Mouse (Mus musculus): ENCODE measurements at regions not wholly inside any gene's neighbourhood (a gene's known extent, or its start where the extent isn't known, plus 50 kb on each side); places are given as distances from the start of the nearest gene placed in this dataset.

DNA sequence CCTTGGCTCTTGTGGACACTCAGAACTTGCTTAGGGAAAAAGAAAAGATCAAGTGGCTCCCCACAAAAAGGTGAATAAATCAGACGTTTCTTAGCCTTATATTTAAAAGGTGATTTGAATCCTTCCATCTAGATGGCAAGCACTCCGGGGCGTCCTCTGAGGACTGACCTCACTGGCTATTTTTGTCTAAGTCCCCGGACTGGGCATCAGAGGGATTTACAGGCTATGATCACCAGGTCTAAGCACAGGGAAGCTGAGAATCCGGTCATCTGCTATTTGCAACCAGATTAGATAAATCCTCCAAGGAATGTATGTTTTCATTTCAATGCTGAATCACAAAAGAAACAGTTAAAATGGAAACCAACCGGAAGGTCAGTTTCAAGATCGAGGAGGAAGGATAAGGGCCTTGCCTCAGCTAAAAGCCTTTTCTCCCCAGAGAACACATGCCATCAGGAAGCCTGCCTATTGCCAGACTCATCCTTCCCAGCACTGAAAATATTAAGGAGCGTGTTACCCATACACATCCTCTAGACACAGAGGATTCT is 342.1 kb downstream of the Lpin1 start:
- no peaks in the 10 kb centered on the region for H3K27me3 ChIP-seq (ENCODE audit: control insufficient read depth, insufficient read depth, low read length, poor library complexity, severe bottlenecking)

GRCm38 (mm10) chr12:16261465-16261864 is 349.3 kb downstream of the Lpin1 start:
- no peak for DNase-seq (ENCODE audit: low read depth, low spot score)

More for the DNA sequence above, 342.1 kb downstream of the Lpin1 start:
- no peaks in the 10 kb centered on the region for H3K36me3 ChIP-seq (ENCODE audit: control insufficient read depth, insufficient read depth, low read length, poor library complexity, severe bottlenecking)
- no peak for DNase-seq (ENCODE audit: low read depth, low spot score)

DNA sequence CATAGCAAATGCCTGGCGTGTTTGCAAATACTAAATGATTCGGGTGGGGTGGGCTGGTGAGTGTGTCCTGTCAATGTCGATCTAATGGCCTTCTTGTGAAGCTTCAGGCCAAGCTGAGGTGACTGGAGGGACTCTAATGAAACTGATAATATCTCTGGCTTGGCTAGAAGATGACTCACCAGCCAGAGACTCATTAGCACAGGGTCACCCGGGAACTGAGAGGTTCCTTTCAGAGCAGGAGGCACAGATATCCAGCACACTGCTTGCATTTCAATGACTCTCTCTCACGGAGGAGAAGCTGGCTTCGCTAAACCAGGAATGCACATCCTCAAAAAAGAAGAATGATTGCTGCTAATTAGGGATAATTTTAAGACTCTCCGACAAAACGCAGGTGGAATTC is 349.8 kb downstream of the Lpin1 start:
- no peaks in the 10 kb centered on the region for H3K36me3 ChIP-seq (ENCODE audit: control insufficient read depth, insufficient read depth, low read length, poor library complexity, severe bottlenecking)
- no peak for DNase-seq (ENCODE audit: low read depth, low spot score)

More at GRCm38 (mm10) chr12:16261465-16261864, 349.3 kb downstream of the Lpin1 start:
- Histone ChIP-seq H3K36me3 (ENCODE audit: control insufficient read depth, insufficient read depth, low read length, poor library complexity, severe bottlenecking) (no peaks in the 10 kb centered on the region), H3K27me3 (ENCODE audit: control insufficient read depth, insufficient read depth, low read length, poor library complexity, severe bottlenecking) (no peaks in the 10 kb centered on the region)

DNA sequence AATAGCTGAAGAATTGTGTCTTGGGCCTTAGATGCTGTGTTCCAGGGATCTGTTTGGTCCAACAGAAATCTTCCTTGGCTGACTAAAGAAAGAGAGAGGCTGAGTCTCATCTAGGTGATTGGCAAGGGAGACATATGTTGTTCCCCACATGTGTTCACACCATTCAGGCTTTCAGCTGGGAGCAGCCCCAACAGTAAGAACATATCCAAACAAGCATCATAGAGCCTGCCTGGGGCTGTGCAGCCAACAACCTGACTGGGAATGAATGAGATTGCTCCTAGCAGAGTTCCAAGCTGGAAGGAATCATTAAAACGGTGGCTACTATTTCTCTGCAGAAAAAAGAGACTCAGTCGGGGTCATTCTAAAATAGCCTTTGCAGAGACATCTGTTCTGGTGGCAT is 350.3 kb downstream of the Lpin1 start:
- Histone ChIP-seq H3K36me3 (ENCODE audit: control insufficient read depth, insufficient read depth, low read length, poor library complexity, severe bottlenecking) (no peaks in the 10 kb centered on the region), H3K27me3 (ENCODE audit: control insufficient read depth, insufficient read depth, low read length, poor library complexity, severe bottlenecking) (no peaks in the 10 kb centered on the region)
- no peak for DNase-seq (ENCODE audit: low read depth, low spot score)

More for the DNA sequence above, 349.8 kb downstream of the Lpin1 start:
- H3K27me3 ChIP-seq (ENCODE audit: control insufficient read depth, insufficient read depth, low read length, poor library complexity, severe bottlenecking) = no peaks in the 10 kb centered on the region

- no peak for DNase-seq (ENCODE audit: low read depth, low spot score)
- Histone ChIP-seq H3K36me3 (ENCODE audit: control insufficient read depth, insufficient read depth, low read length, poor library complexity, severe bottlenecking) (no peaks in the 10 kb centered on the region), H3K27me3 (ENCODE audit: control insufficient read depth, insufficient read depth, low read length, poor library complexity, severe bottlenecking) (no peaks in the 10 kb centered on the region)
Observed at GRCm38 (mm10) chr12:16250621-16251020, 360.1 kb downstream of the Lpin1 start.

GRCm38 (mm10) chr12:16250096-16250495 is 360.7 kb downstream of the Lpin1 start:
- no peaks in the 10 kb centered on the region for H3K27me3 ChIP-seq (ENCODE audit: control insufficient read depth, insufficient read depth, low read length, poor library complexity, severe bottlenecking)
- DNase-seq (ENCODE audit: low read depth, low spot score) = no peak
- H3K36me3 ChIP-seq (ENCODE audit: control insufficient read depth, insufficient read depth, low read length, poor library complexity, severe bottlenecking) = no peaks in the 10 kb centered on the region

- Histone ChIP-seq H3K27me3 (ENCODE audit: control insufficient read depth, insufficient read depth, low read length, poor library complexity, severe bottlenecking) (no peaks in the 10 kb centered on the region), H3K36me3 (ENCODE audit: control insufficient read depth, insufficient read depth, low read length, poor library complexity, severe bottlenecking) (no peaks in the 10 kb centered on the region)
- DNase-seq (ENCODE audit: low read depth, low spot score) = no peak
Observed at GRCm38 (mm10) chr12:16239792-16240191, 371.0 kb downstream of the Lpin1 start.

- Histone ChIP-seq H3K36me3 (ENCODE audit: control insufficient read depth, insufficient read depth, low read length, poor library complexity, severe bottlenecking) (no peaks in the 10 kb centered on the region), H3K27me3 (ENCODE audit: control insufficient read depth, insufficient read depth, low read length, poor library complexity, severe bottlenecking) (no peaks in the 10 kb centered on the region)
- DNase-seq (ENCODE audit: low read depth, low spot score) = no peak
Observed at GRCm38 (mm10) chr12:16237498-16237897, 373.3 kb downstream of the Lpin1 start.

DNA sequence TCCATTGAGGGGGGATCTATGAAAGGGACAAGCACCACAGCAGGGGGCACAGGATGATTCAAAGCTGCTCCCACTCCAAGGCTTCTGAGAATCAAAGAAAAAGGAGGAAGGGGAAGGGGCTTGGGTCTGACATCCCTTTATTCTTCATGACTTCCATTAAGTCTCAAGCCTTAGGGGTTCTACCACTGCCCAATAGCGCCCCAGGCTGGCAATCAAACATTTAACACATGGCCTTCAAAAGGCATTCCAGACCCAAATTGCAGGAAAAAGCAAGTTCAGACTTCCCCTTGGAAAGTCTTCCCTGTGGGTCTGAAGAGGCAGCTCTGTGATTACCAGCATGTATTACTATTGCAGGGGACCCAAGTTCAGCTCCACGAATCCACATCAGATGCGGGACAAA is 377.2 kb downstream of the Lpin1 start:
- no peaks in the 10 kb centered on the region for H3K27me3 ChIP-seq (ENCODE audit: control insufficient read depth, insufficient read depth, low read length, poor library complexity, severe bottlenecking)
- peak; percentile 21 for DNase-seq (ENCODE audit: low read depth, low spot score)

DNA sequence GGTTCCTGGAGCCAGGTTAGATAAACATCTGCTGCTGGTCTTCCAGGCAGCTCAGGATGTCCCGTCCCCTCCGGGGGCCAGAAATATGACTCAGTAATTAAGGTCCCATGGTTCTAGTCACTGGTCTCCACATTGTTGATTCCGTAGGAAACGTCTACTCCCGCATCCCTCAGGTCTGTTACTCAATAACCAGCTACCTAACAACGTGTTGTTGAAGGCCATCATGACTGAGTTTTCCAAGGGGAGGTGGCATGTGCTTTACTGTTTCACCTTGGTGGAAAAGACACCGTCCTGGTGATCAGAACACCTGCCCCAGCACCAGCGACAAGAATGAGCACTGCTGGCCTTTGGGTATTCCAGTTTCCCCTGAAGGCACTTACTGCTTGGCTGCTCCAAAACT is 377.9 kb downstream of the Lpin1 start:
- Histone ChIP-seq H3K27me3 (ENCODE audit: control insufficient read depth, insufficient read depth, low read length, poor library complexity, severe bottlenecking) (no peaks in the 10 kb centered on the region), H3K36me3 (ENCODE audit: control insufficient read depth, insufficient read depth, low read length, poor library complexity, severe bottlenecking) (no peaks in the 10 kb centered on the region)
- no peak for DNase-seq (ENCODE audit: low read depth, low spot score)

More for the DNA sequence above, 377.2 kb downstream of the Lpin1 start:
- no peaks in the 10 kb centered on the region for H3K36me3 ChIP-seq (ENCODE audit: control insufficient read depth, insufficient read depth, low read length, poor library complexity, severe bottlenecking)

- H3K36me3 ChIP-seq (ENCODE audit: control insufficient read depth, insufficient read depth, low read length, poor library complexity, severe bottlenecking) = no peaks in the 10 kb centered on the region
- no peaks in the 10 kb centered on the region for H3K27me3 ChIP-seq (ENCODE audit: control insufficient read depth, insufficient read depth, low read length, poor library complexity, severe bottlenecking)
- DNase-seq (ENCODE audit: low read depth, low spot score) = no peak
Observed at GRCm38 (mm10) chr12:16232051-16232450, 378.7 kb downstream of the Lpin1 start.

DNA sequence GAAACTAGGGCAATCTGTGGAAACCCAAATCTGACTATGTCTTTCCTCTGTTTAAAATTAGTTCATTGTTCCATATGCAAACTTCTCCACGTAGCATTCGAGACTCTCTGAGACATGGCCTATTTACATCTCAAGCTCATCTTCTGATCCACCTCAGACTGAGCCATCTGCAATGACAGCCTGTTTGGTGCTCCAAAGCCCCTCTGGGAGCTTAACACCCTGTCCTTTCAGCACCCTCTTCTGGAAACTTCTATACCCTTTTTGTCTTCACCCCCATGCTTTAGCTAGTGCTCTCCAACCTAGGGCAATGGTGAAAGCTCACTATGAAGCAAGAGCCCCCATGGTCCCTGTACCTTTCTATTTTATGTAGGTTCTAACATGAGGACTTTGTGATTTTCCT is 379.7 kb downstream of the Lpin1 start:
- DNase-seq (ENCODE audit: low read depth, low spot score) = peak; percentile 48
- no peaks in the 10 kb centered on the region for H3K27me3 ChIP-seq (ENCODE audit: control insufficient read depth, insufficient read depth, low read length, poor library complexity, severe bottlenecking)
- no peaks in the 10 kb centered on the region for H3K36me3 ChIP-seq (ENCODE audit: control insufficient read depth, insufficient read depth, low read length, poor library complexity, severe bottlenecking)

GRCm38 (mm10) chr12:16225428-16225827 is 385.3 kb downstream of the Lpin1 start:
- Histone ChIP-seq H3K27me3 (ENCODE audit: control insufficient read depth, insufficient read depth, low read length, poor library complexity, severe bottlenecking) (no peaks in the 10 kb centered on the region), H3K36me3 (ENCODE audit: control insufficient read depth, insufficient read depth, low read length, poor library complexity, severe bottlenecking) (no peaks in the 10 kb centered on the region)
- DNase-seq (ENCODE audit: low read depth, low spot score) = no peak

DNA sequence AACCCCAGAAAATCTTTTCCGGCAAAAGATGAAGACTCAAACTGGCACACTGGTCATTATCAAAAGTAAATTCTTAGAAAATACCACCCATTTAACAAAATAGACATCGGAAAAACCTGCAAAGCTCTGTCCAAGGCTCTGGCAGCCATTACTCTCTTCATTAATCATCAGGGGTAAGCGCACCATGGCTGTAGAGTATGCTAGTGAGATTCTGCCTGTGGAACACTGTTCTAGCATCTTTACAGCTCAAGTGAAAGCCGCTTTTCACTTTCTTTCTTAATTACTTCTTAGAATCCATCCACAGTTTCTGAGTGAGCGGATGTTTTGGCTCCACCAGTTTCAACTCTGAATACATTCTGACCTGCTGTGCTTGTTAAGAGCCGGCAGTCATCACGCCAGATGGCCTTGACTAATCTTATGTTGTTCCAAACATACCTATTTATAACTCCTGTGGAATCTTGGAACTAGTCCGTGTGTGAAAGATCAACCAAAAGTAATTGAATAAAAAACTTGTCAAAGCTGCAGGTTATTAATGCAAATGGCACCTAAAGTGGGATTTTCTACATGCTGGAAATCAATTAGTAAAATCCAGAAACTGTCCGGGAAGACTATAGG is 387.8 kb downstream of the Lpin1 start:
- H3K36me3 ChIP-seq (ENCODE audit: control insufficient read depth, insufficient read depth, low read length, poor library complexity, severe bottlenecking) = no peaks in the 10 kb centered on the region
- H3K27me3 ChIP-seq (ENCODE audit: control insufficient read depth, insufficient read depth, low read length, poor library complexity, severe bottlenecking) = no peaks in the 10 kb centered on the region
- DNase-seq (ENCODE audit: low read depth, low spot score) = no peak

- H3K36me3 ChIP-seq (ENCODE audit: control insufficient read depth, insufficient read depth, low read length, poor library complexity, severe bottlenecking) = no peaks in the 10 kb centered on the region
- no peak for DNase-seq (ENCODE audit: low read depth, low spot score)
- H3K27me3 ChIP-seq (ENCODE audit: control insufficient read depth, insufficient read depth, low read length, poor library complexity, severe bottlenecking) = no peaks in the 10 kb centered on the region
Observed at GRCm38 (mm10) chr12:16222205-16222604, 388.6 kb downstream of the Lpin1 start.

GRCm38 (mm10) chr12:16221142-16221541 is 389.6 kb downstream of the Lpin1 start:
- no peaks in the 10 kb centered on the region for H3K27me3 ChIP-seq (ENCODE audit: control insufficient read depth, insufficient read depth, low read length, poor library complexity, severe bottlenecking)
- DNase-seq (ENCODE audit: low read depth, low spot score) = no peak

More at GRCm38 (mm10) chr12:16221142-16221541, 389.6 kb downstream of the Lpin1 start:
- no peaks in the 10 kb centered on the region for H3K36me3 ChIP-seq (ENCODE audit: control insufficient read depth, insufficient read depth, low read length, poor library complexity, severe bottlenecking)

Data from splenic B cell, adult 2 months (primary cell).